Mouse (Mus musculus): ENCODE results near the gene Arap2.

Gene Arap2

DNA sequence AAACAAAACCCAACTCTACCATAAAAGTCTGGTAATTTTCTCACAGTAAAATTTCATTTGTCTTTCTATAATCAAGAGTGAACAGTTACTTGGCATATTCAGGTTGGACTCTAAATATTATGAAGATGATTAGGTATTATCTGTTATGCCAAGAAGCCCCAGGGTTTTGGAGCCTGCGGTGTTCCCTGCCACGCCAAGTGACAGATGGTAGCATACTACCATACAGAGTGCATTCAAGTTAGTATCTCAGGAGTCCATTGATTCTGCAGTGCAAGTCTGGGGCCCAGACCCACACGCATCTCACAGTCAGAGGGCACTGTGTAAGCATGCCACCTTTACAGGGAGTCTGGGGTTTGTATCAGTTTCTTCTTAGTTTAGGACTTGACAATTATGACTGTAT lies 129.6 kb downstream of the Arap2 start:
- DNase-seq (ENCODE audit: extremely low spot score) = no peak

DNA sequence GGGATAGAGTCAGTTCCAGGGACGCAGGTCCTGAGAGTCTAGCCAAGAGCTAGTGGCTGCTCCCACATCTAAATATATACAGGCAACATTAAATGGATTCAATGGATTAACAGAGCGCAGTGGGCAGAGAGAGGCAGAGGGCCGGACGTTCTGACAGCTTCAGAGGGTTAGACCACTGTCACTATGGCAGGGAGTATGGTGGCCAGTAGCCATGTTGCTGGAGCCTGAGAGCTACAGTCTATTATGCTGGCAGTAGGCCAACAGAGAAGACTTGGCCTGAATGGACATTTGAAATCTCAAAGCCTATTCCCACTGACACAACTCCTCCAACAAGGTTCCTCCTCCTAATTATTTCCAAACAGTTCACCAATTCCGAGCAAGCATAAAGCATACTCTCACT lies 137.1 kb downstream of the Arap2 start:
- no peak for DNase-seq (ENCODE audit: extremely low spot score)

DNA sequence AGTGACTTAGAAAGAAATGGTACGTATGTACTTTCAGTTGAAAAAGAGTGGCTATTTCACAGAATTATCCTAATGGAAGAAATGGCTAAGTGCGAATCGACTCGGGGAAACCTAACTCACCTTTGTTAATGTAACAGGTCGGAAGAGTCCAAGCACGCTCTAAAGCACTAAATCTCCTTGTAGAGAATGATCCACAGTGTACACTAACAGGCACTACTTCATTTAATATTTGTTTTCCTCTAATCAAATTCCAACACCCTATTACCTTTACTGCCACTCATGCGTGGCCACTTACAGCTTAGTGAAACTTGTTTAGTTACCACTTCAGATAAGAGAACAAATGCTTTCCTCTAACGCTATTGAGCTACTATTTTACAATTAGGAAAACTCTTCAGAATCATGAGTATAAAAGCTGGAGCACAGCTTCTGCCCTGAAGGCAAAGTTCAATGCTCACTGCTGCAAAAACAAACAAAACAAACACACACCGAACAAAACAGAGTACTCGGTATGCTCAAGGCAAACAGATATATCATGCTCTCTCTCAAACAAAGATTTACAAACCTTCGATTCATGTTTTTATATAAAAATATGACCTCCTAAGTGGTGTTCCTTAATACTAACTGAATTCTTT lies 143.0 kb downstream of the Arap2 start:
- DNase-seq (ENCODE audit: extremely low spot score) = no peak

DNA sequence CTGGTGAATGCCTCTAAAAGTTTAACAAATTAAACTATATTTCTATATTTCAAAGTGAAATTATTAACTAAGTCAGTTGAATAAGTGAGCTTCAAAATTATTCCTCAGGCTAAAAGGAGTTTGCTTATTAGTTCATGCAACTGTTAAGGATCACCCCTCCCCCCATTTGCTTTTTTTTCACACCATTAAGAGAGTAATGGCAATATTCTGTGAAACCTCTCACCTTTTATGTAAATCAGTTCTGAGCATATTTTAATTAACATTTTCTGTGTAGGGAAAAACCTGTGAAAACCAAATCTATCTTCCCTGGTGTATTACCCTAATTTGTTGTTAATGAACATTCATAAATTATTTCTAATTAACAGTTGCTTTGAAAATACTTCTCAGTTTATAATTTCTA lies 147.7 kb downstream of the Arap2 start:
- no peak for DNase-seq (ENCODE audit: extremely low spot score)

DNA sequence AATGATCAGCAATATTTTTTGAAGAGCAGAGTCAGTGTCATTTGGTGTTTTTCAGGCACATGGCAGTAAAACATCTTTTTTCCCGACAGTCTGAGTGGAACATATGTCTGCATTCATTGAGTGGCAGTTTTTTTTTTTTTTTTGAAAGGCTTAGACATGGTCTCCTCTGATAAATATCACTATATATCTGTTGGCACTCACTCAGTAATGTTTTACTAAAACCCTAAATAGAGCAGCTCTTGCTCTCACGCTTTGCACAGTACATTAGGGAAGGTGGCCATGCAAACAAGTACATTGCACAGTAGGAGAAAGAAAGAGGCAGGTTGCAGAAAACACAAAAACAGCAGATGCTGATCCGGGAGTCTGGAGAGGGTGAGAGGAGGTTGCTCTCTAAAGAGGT lies 154.0 kb downstream of the Arap2 start:
- no peak for DNase-seq (ENCODE audit: extremely low spot score)

DNA sequence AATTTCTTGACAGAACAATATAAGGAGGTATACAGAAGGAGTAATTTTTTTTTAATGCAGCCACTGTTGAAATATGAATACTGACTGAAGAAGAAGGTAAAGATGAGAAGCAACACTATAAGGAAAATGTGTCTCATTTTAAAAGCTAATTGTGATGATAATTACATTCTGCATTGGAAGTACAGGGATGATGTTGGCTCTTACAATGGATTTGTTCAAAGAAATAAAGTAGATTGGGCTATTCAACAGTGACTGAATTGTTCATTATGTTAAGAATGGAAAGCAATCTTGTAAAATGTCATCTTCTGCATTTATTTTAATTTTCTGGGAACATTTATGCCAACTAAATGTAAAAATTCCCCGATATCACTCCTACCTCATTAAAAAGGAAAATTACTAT lies 178.6 kb downstream of the Arap2 start:
- no peak for DNase-seq (ENCODE audit: extremely low spot score)

DNA sequence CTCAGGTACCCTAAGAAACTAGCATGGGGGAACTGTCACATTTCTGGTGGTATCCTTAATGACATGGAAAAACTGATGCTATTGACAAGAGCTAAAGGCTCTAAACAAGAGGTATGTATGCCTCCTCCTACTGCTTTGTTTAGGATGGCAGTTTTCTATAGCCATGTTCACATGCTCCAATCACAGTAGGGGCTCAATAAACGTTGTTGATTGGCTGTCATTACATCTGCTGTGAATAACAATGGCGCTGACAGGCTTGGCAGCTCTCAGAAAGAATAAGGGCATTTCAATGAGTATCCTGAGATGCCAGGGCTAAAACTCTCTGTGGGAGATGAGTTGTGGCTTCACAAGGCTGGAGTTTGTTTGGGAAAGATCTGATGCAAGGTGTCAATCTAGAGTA lies 183.3 kb downstream of the Arap2 start:
- no peak for DNase-seq (ENCODE audit: extremely low spot score)

DNA sequence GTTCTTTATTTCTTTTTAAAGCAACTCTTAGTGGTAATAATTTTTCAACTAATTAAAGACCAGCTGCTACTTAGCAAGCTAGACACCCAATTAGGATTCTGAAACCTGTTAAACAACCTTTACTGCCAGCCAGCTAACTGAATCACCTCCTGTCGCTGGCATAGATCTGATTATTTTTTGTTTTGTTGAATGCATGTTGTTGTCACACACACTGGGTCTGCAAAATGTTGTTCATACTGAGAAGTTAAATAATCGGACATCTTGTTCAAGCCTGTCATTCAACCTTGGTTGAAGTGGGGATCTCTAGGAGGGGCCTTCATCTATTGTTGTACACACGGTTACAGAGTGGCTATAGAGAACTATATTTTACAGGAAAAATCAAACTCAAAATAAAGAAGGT lies 184.3 kb downstream of the Arap2 start:
- no peak for DNase-seq (ENCODE audit: extremely low spot score)

DNA sequence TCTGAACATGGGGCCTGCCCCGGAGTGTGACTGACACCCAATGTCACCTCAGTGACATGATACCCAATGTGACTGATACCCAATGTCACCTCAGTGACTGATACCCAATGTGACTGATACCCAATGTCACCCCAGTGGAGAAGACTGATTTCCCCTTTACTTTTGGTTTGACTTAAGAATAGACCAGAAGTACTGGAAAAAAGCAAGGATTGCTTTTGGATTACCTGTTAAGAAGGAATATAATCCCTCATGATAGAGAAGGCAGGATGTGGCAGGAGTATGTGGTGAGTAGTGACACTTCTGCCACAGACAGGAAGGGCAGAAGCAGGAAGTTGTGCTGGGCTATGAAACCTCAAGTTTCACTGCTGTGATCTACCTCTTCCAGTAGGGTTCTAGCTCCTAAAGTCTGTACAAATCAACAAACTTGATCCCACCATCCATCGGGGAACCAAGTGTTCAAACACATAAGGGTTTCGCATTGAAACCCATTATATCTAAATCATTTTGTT lies 191.6 kb downstream of the Arap2 start:
- DNase-seq (ENCODE audit: extremely low spot score) = no peak

Measured in embryo, embryonic 9.5 days (tissue).